Mouse (Mus musculus) forebrain, embryonic 15.5 days (tissue): Measurements from ENCODE around the gene Pbld1. TPM values are rescaled to one million over a fixed set of nuclear protein-coding genes. Genes with fewer than 3 reads are reported as not detected.

Source experiments
- ATAC-seq: fragments of 200-750 bp; cut with Nextera tagmentation; replicated peaks from 2 replicates; pipeline ENCODE4 v1.8.0; 2017; ENCODE audit warnings: mild to moderate bottlenecking, moderate TSS enrichment, moderate library complexity
- H3K27ac ChIP-seq: fragments of 300-500 bp; sonication (generic); replicated peaks from 2 replicates; pipeline ENCODE4 v1.5.1; 2015; ENCODE audit warnings: mild to moderate bottlenecking, inconsistent platforms
- H3K27me3 ChIP-seq: fragments of 300-500 bp; sonication (generic); 2 replicates; pipeline ENCODE4 v1.6.1; 2015; ENCODE audit warnings: inconsistent platforms
- H3K36me3 ChIP-seq: fragments of 300-500 bp; sonication (generic); 2 replicates; pipeline ENCODE4 v1.6.1; 2015; ENCODE audit warnings: mild to moderate bottlenecking, inconsistent platforms
- H3K4me1 ChIP-seq: fragments of 300-500 bp; sonication (generic); 2 replicates; pipeline ENCODE4 v1.6.1; 2015; ENCODE audit warnings: inconsistent platforms
- H3K4me2 ChIP-seq: fragments of 300-500 bp; sonication (generic); replicated peaks from 2 replicates; pipeline ENCODE4 v1.6.1; 2015; ENCODE audit warnings: mild to moderate bottlenecking, inconsistent platforms
- H3K4me3 ChIP-seq: fragments of 300-500 bp; sonication (generic); 2 replicates; pipeline ENCODE4 v1.5.1; 2015; ENCODE audit warnings: mild to moderate bottlenecking, inconsistent platforms
- H3K9ac ChIP-seq: fragments of 300-500 bp; sonication (generic); replicated peaks from 2 replicates; pipeline ENCODE4 v1.6.1; 2015; ENCODE audit warnings: mild to moderate bottlenecking, inconsistent platforms
- H3K9me3 ChIP-seq: fragments of 300-500 bp; sonication (generic); 2 replicates; pipeline ENCODE4 v1.6.1; 2016; ENCODE audit warnings: inconsistent platforms
- WGBS: fragments of 180-500 bp; shearing (Covaris S2); methylation state at CpG from one replicate; pipeline ENCODE4 v1.1.7; 2015; ENCODE audit warnings: mixed read lengths; 5-methylcytosine and 5-hydroxymethylcytosine counted together
- polyA plus RNA-seq: library from polyadenylated mRNA; unstranded; fragments of >200 nt; fragmentation: Nextera tagmentation; extraction: Ambion mirVana; gene quantifications from 2 replicates; pipeline ENCODE4 v1.2.1, GENCODE M21; 2015

The Pbld1 gene
- polyA plus RNA-seq, 1 experiment from 2014 or later = 0.87 TPM

GRCm38 (mm10) chr10:63065988-63066387, 6.0 kb downstream of the Pbld1 start:
- Histone ChIP-seq H3K36me3 (no peaks in the 10 kb centered on the region), H3K4me3 (no peak overlapping the region), H3K4me1 (no peaks in the 10 kb centered on the region), H3K9me3 (no peaks in the 10 kb centered on the region), H3K9ac (no peak overlapping the region), H3K27ac (no peak overlapping the region), H3K4me2 (no peak overlapping the region), H3K27me3 (no peaks in the 10 kb centered on the region)
- WGBS = 3% methylated on average over 5 of the region's 5 CpGs
- peak; percentile 87 for ATAC-seq

GRCm38 (mm10) chr10:63086304-63086703, 26.3 kb downstream of the Pbld1 start:
- no peak overlapping the region for H3K4me2 ChIP-seq
- no peaks in the 10 kb centered on the region for H3K9me3 ChIP-seq
- no peak overlapping the region for H3K27ac ChIP-seq
- peaks cover 14% of the 10 kb centered on the region for H3K4me1 ChIP-seq
- H3K9ac ChIP-seq = no peak overlapping the region
- no peak for ATAC-seq
- H3K27me3 ChIP-seq = no peaks in the 10 kb centered on the region
- no peak overlapping the region for H3K4me3 ChIP-seq
- H3K36me3 ChIP-seq = no peaks in the 10 kb centered on the region
- WGBS = 89% methylated on average over 10 of the region's 10 CpGs

GRCm38 (mm10) chr10:63089103-63089757, 29.3 kb downstream of the Pbld1 start:
- peak overlapping the region; percentile 37; the same call in 1 of the 2 replicates for H3K9ac ChIP-seq

GRCm38 (mm10) chr10:63089758-63090571, 30.0 kb downstream of the Pbld1 start:
- Histone ChIP-seq H3K27ac (no peak overlapping the region), H3K9me3 (no peaks in the 10 kb centered on the region), H3K27me3 (no peaks in the 10 kb centered on the region), H3K9ac (peak overlapping the region; percentile 37), H3K4me3 (peak overlapping the region; percentile 30), H3K4me2 (peak overlapping the region; percentile 49), H3K4me1 (peaks cover 14% of the 10 kb centered on the region), H3K36me3 (no peaks in the 10 kb centered on the region)
- 4% methylated on average over 26 of the region's 26 CpGs for WGBS
- 0 out of 2 replicates have a peak, but pooled peaks have one; percentile 19 for ATAC-seq

More at GRCm38 (mm10) chr10:63089103-63089757, 29.3 kb downstream of the Pbld1 start:
- Histone ChIP-seq H3K9me3 (no peaks in the 10 kb centered on the region), H3K4me3 (peak overlapping the region; percentile 30), H3K4me2 (peak overlapping the region; percentile 49), H3K4me1 (peaks cover 14% of the 10 kb centered on the region), H3K27ac (no peak overlapping the region), H3K36me3 (no peaks in the 10 kb centered on the region), H3K27me3 (no peaks in the 10 kb centered on the region)
- ATAC-seq = no peak
- WGBS = 32% methylated on average over 8 of the region's 8 CpGs

- Histone ChIP-seq H3K9me3 (no peaks in the 10 kb centered on the region), H3K4me1 (peaks cover 14% of the 10 kb centered on the region), H3K27ac (no peak overlapping the region), H3K4me2 (no peak overlapping the region), H3K27me3 (no peaks in the 10 kb centered on the region), H3K9ac (no peak overlapping the region), H3K36me3 (no peaks in the 10 kb centered on the region), H3K4me3 (no peak overlapping the region)
- 78% methylated on average over 7 of the region's 7 CpGs for WGBS
- ATAC-seq = no peak
These were observed 32.0 kb downstream of the Pbld1 start for GRCm38 (mm10) chr10:63091915-63092314.

GRCm38 (mm10) chr10:63092616-63093550, 32.9 kb downstream of the Pbld1 start:
- Histone ChIP-seq H3K9ac (no peak overlapping the region), H3K4me1 (peaks cover 14% of the 10 kb centered on the region), H3K4me3 (no peak overlapping the region), H3K4me2 (no peak overlapping the region), H3K9me3 (no peaks in the 10 kb centered on the region), H3K36me3 (no peaks in the 10 kb centered on the region), H3K27me3 (no peaks in the 10 kb centered on the region), H3K27ac (no peak overlapping the region)
- ATAC-seq = no peak
- WGBS = 71% methylated on average over 10 of the region's 10 CpGs

GRCm38 (mm10) chr10:63096757-63097156, 36.8 kb downstream of the Pbld1 start:
- ATAC-seq = no peak
- Histone ChIP-seq H3K4me3 (no peak overlapping the region), H3K4me1 (peaks cover 10% of the 10 kb centered on the region), H3K27ac (no peak overlapping the region), H3K4me2 (no peak overlapping the region), H3K36me3 (no peaks in the 10 kb centered on the region), H3K27me3 (no peaks in the 10 kb centered on the region), H3K9ac (no peak overlapping the region), H3K9me3 (no peaks in the 10 kb centered on the region)
- WGBS = 80% methylated on average over 2 of the region's 2 CpGs

- Histone ChIP-seq H3K9me3 (no peaks in the 10 kb centered on the region), H3K27me3 (no peaks in the 10 kb centered on the region), H3K4me2 (no peak overlapping the region), H3K4me3 (no peak overlapping the region), H3K36me3 (no peaks in the 10 kb centered on the region), H3K9ac (no peak overlapping the region), H3K27ac (no peak overlapping the region), H3K4me1 (peaks cover 10% of the 10 kb centered on the region)
- ATAC-seq = no peak
- WGBS = 53% methylated on average over 12 of the region's 12 CpGs
These were observed 38.2 kb downstream of the Pbld1 start for GRCm38 (mm10) chr10:63098191-63098590.

- H3K9ac ChIP-seq = peak within 1 kb of the TSS; percentile 67
These were observed 39.6 kb downstream of the Pbld1 start, which contains the start of gene Atoh7 for GRCm38 (mm10) chr10:63099521-63099920. Atoh7 (plus strand) TSS chr10:63099651.

GRCm38 (mm10) chr10:63099941-63100562, 40.1 kb downstream of the Pbld1 start:
- Histone ChIP-seq H3K4me3 (peak overlapping the region; percentile 65), H3K4me2 (peak overlapping the region; percentile 94), H3K9me3 (no peaks in the 10 kb centered on the region), H3K27ac (no peak overlapping the region), H3K4me1 (peaks cover 10% of the 10 kb centered on the region), H3K27me3 (no peaks in the 10 kb centered on the region), H3K36me3 (no peaks in the 10 kb centered on the region), H3K9ac (peak overlapping the region; percentile 67)
- peak; percentile 93 for ATAC-seq
- under 1% methylated on average over 62 of the region's 62 CpGs for WGBS

More at GRCm38 (mm10) chr10:63099521-63099920, 39.6 kb downstream of the Pbld1 start, which contains the start of gene Atoh7:
- ATAC-seq = no peak
- Histone ChIP-seq H3K27ac (no peak within 1 kb of the TSS), H3K9me3 (no peaks in the 10 kb centered on the region), H3K36me3 (no peaks in the 10 kb centered on the region), H3K4me2 (peak within 1 kb of the TSS; percentile 94), H3K4me1 (peaks cover 10% of the 10 kb centered on the region), H3K4me3 (peak within 1 kb of the TSS; percentile 65), H3K27me3 (no peaks in the 10 kb centered on the region)
- 6% methylated on average over 16 of the region's 16 CpGs for WGBS

- Histone ChIP-seq H3K27me3 (no peaks in the 10 kb centered on the region), H3K4me2 (peak overlapping the region; percentile 94), H3K9me3 (no peaks in the 10 kb centered on the region), H3K36me3 (no peaks in the 10 kb centered on the region), H3K4me1 (peaks cover 10% of the 10 kb centered on the region), H3K27ac (no peak overlapping the region), H3K4me3 (peak overlapping the region; percentile 65), H3K9ac (peak overlapping the region; percentile 67)
- whole genome bisulfite sequencing = 11% methylated on average over 9 of the region's 9 CpGs
- ATAC-seq = peak; percentile 66; the same call in 1 of the 2 replicates
These were observed 40.7 kb downstream of the Pbld1 start for GRCm38 (mm10) chr10:63100657-63101056.
